Mouse (Mus musculus): ENCODE data around the gene Anapc4. TPM values are rescaled to one million over a fixed set of nuclear protein-coding genes. Genes with fewer than 3 reads are reported as not detected.

The Anapc4 gene
- polyA plus RNA-seq, 1 experiment = 24.5 TPM

DNA sequence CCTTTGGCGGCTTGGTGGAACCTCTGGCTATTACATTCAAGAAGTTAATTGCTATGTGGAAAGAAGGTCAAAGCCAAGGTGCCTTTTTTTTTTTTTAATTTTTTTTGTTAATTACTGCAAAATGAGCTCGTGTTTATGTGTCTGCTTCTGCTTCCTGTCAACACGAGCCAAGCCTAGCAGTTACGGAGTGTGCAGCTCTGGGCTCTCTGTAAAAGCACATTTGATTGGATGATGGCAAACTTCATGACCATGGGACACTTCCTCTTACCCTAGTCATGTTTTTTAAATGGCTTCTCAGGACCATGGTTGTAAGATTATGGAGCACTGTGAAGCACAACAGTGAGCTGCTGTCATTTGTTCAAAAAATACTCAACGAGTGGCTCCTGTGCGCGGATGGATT is 26.8 kb upstream of the Anapc4 start:
- no peak for DNase-seq
- no peak for TF ChIP-seq CTCF (conservative IDR thresholded peaks at IDR 0.05; ENCODE audit: insufficient read depth, insufficient read length, low read depth, low read length)
- TF ChIP-seq POLR2A (IDR thresholded peaks at IDR 0.05; ENCODE audit: low read depth, low read length) = no peak
- Histone ChIP-seq H3K4me1 (ENCODE audit: control insufficient read depth, insufficient read depth, low read length) (no peaks in the 10 kb centered on the region), H3K27ac (ENCODE audit: insufficient read depth, low read depth, low read length) (no peak overlapping the region), H3K4me3 (ENCODE audit: insufficient read depth, low read depth, low read length) (no peak overlapping the region), H3K36me3 (ENCODE audit: control insufficient read depth, insufficient read depth, low read length) (peaks cover 1% of the 10 kb centered on the region; the same call in 1 of the 2 replicates), H3K27me3 (replicated peaks; ENCODE audit: control insufficient read depth, insufficient read depth, low read length) (no peaks in the 10 kb centered on the region)
- WGBS = 84% methylated on average over 7 of the region's 7 CpGs

GRCm38 (mm10) chr5:52810446-52810845 is 23.4 kb upstream of the Anapc4 start:
- TF ChIP-seq CTCF (conservative IDR thresholded peaks at IDR 0.05; ENCODE audit: insufficient read depth, insufficient read length, low read depth, low read length) = no peak
- no peak for TF ChIP-seq POLR2A (IDR thresholded peaks at IDR 0.05; ENCODE audit: low read depth, low read length)
- Histone ChIP-seq H3K4me3 (ENCODE audit: insufficient read depth, low read depth, low read length) (no peak overlapping the region), H3K4me1 (ENCODE audit: control insufficient read depth, insufficient read depth, low read length) (no peaks in the 10 kb centered on the region), H3K27ac (ENCODE audit: insufficient read depth, low read depth, low read length) (no peak overlapping the region), H3K36me3 (ENCODE audit: control insufficient read depth, insufficient read depth, low read length) (no peaks in the 10 kb centered on the region; the same call in 1 of the 2 replicates), H3K27me3 (replicated peaks; ENCODE audit: control insufficient read depth, insufficient read depth, low read length) (no peaks in the 10 kb centered on the region)
- DNase-seq = no peak
- 96% methylated on average over 6 of the region's 6 CpGs for WGBS

DNA sequence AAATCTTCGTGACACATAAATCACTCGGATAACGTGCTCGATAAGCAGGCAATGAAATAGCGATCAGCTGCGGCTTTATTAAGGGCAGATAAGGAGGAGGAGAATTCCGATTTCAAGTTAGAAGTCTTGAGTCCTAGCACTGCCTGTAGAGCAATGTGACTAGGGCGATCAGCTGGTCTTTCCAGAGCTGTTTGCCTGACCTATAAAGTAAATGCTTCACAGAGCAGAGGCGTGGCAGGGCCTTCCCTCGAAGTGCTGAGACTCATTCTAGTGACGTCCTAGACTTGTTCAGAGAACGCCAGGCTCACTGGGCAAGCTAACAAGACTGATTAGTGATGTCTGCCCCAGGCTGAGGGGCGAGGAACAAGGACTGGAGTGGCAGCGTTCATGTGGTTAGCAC is 22.8 kb upstream of the Anapc4 start:
- no peak for DNase-seq
- 88% methylated on average over 14 of the region's 14 CpGs for WGBS
- Histone ChIP-seq H3K4me3 (ENCODE audit: insufficient read depth, low read depth, low read length) (no peak overlapping the region), H3K27ac (ENCODE audit: insufficient read depth, low read depth, low read length) (no peak overlapping the region), H3K27me3 (replicated peaks; ENCODE audit: control insufficient read depth, insufficient read depth, low read length) (no peaks in the 10 kb centered on the region), H3K36me3 (ENCODE audit: control insufficient read depth, insufficient read depth, low read length) (no peaks in the 10 kb centered on the region; the same call in 1 of the 2 replicates), H3K4me1 (ENCODE audit: control insufficient read depth, insufficient read depth, low read length) (no peaks in the 10 kb centered on the region)
- TF ChIP-seq CTCF (conservative IDR thresholded peaks at IDR 0.05; ENCODE audit: insufficient read depth, insufficient read length, low read depth, low read length) (no peak), POLR2A (IDR thresholded peaks at IDR 0.05; ENCODE audit: low read depth, low read length) (no peak)

DNA sequence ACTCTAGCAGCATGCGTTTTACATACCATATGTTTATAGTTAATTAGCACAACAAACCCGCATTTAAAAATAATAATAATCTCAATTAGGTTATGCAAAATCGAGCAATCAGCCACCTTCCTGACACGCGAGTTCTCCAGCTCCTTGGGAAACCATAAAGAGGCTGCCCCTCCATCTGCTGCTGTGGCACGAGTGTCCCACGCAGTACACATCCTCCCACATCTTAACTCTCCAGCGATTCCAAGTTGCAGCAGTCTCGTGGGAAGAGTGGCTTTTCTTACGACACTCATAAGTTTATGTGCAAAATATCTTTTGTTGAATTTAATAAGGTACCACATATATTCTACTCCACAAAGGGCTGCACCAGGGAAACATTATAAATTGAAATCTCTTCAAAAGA is 21.4 kb upstream of the Anapc4 start:
- Histone ChIP-seq H3K36me3 (ENCODE audit: control insufficient read depth, insufficient read depth, low read length) (no peaks in the 10 kb centered on the region), H3K27me3 (replicated peaks; ENCODE audit: control insufficient read depth, insufficient read depth, low read length) (no peaks in the 10 kb centered on the region)

DNA sequence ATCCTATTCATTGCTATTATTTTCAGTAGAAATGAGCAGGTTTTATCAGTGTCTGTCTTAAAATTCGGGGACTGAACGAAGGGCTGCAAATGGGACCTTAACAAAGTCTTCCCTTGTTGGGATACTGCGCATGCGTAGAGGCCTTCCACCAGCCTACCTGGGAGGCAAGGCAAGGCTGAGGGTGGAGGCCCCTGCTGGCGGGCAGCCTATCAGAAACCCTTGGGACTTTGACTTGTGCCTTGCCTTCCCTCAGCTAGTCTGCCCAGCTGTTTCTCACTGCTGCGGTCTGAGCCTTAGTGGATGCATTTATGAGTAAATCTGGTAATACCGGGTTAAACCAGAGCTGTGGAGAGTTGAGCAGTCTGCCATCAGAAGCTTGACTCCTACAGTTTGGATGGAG is 20.5 kb upstream of the Anapc4 start:
- Histone ChIP-seq H3K4me1 (ENCODE audit: control insufficient read depth, insufficient read depth, low read length) (no peaks in the 10 kb centered on the region), H3K36me3 (ENCODE audit: control insufficient read depth, insufficient read depth, low read length) (no peaks in the 10 kb centered on the region), H3K4me3 (ENCODE audit: insufficient read depth, low read depth, low read length) (no peak overlapping the region), H3K27me3 (replicated peaks; ENCODE audit: control insufficient read depth, insufficient read depth, low read length) (no peaks in the 10 kb centered on the region), H3K27ac (ENCODE audit: insufficient read depth, low read depth, low read length) (no peak overlapping the region)
- TF ChIP-seq CTCF (conservative IDR thresholded peaks at IDR 0.05; ENCODE audit: insufficient read depth, insufficient read length, low read depth, low read length) (no peak), POLR2A (IDR thresholded peaks at IDR 0.05; ENCODE audit: low read depth, low read length) (no peak)
- 93% methylated on average over 7 of the region's 7 CpGs for WGBS
- no peak for DNase-seq

More for the DNA sequence above, 21.4 kb upstream of the Anapc4 start:
- Histone ChIP-seq H3K4me3 (ENCODE audit: insufficient read depth, low read depth, low read length) (no peak overlapping the region), H3K4me1 (ENCODE audit: control insufficient read depth, insufficient read depth, low read length) (no peaks in the 10 kb centered on the region), H3K27ac (ENCODE audit: insufficient read depth, low read depth, low read length) (no peak overlapping the region)
- no peak for DNase-seq
- no peak for TF ChIP-seq CTCF (conservative IDR thresholded peaks at IDR 0.05; ENCODE audit: insufficient read depth, insufficient read length, low read depth, low read length)
- no peak for TF ChIP-seq POLR2A (IDR thresholded peaks at IDR 0.05; ENCODE audit: low read depth, low read length)
- 86% methylated on average over 10 of the region's 10 CpGs for WGBS

GRCm38 (mm10) chr5:52818676-52819075 is 15.1 kb upstream of the Anapc4 start:
- Histone ChIP-seq H3K27ac (ENCODE audit: insufficient read depth, low read depth, low read length) (no peak overlapping the region), H3K4me1 (ENCODE audit: control insufficient read depth, insufficient read depth, low read length) (no peaks in the 10 kb centered on the region), H3K36me3 (ENCODE audit: control insufficient read depth, insufficient read depth, low read length) (no peaks in the 10 kb centered on the region), H3K27me3 (replicated peaks; ENCODE audit: control insufficient read depth, insufficient read depth, low read length) (no peaks in the 10 kb centered on the region), H3K4me3 (ENCODE audit: insufficient read depth, low read depth, low read length) (no peak overlapping the region)
- 89% methylated on average over 7 of the region's 7 CpGs for WGBS
- TF ChIP-seq CTCF (conservative IDR thresholded peaks at IDR 0.05; ENCODE audit: insufficient read depth, insufficient read length, low read depth, low read length) (no peak), POLR2A (IDR thresholded peaks at IDR 0.05; ENCODE audit: low read depth, low read length) (no peak)
- no peak for DNase-seq

DNA sequence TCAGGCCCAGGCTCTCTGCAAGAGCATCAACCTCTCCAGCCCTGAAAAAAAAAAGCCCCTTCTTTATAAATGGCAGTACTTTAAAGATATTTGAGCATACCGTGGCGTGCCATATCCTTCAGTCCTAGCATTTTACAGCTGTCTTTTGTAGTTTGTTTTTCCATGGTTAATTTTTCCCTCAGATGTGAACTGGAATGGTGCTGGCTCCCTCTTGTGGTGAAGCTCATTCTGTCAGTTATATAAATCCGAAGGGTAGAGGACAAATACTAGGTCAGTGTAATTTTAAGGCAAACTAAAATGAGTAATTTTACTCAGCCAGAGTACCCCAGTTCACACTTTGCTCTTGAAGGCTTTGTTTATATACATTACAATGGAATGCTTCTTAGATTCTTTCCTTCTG is 12.1 kb upstream of the Anapc4 start:
- 9% methylated on average over 3 of the region's 3 CpGs for WGBS
- DNase-seq = peak; percentile 80
- Histone ChIP-seq H3K27me3 (replicated peaks; ENCODE audit: control insufficient read depth, insufficient read depth, low read length) (no peaks in the 10 kb centered on the region), H3K36me3 (ENCODE audit: control insufficient read depth, insufficient read depth, low read length) (no peaks in the 10 kb centered on the region), H3K4me3 (ENCODE audit: insufficient read depth, low read depth, low read length) (no peak overlapping the region), H3K27ac (ENCODE audit: insufficient read depth, low read depth, low read length) (no peak overlapping the region), H3K4me1 (ENCODE audit: control insufficient read depth, insufficient read depth, low read length) (no peaks in the 10 kb centered on the region)
- no peak; the same call in 1 of the 2 replicates for TF ChIP-seq CTCF (conservative IDR thresholded peaks at IDR 0.05; ENCODE audit: insufficient read depth, insufficient read length, low read depth, low read length)

GRCm38 (mm10) chr5:52827923-52828322 is 5.9 kb upstream of the Anapc4 start:
- no peak for TF ChIP-seq POLR2A (IDR thresholded peaks at IDR 0.05; ENCODE audit: low read depth, low read length)
- no peak for TF ChIP-seq CTCF (conservative IDR thresholded peaks at IDR 0.05; ENCODE audit: insufficient read depth, insufficient read length, low read depth, low read length)
- Histone ChIP-seq H3K27me3 (replicated peaks; ENCODE audit: control insufficient read depth, insufficient read depth, low read length) (no peaks in the 10 kb centered on the region), H3K36me3 (ENCODE audit: control insufficient read depth, insufficient read depth, low read length) (no peaks in the 10 kb centered on the region), H3K4me1 (ENCODE audit: control insufficient read depth, insufficient read depth, low read length) (no peaks in the 10 kb centered on the region), H3K4me3 (ENCODE audit: insufficient read depth, low read depth, low read length) (no peak overlapping the region), H3K27ac (ENCODE audit: insufficient read depth, low read depth, low read length) (no peak overlapping the region)
- WGBS = 57% methylated on average over 4 of the region's 4 CpGs
- DNase-seq = no peak
